Mouse (Mus musculus) testis, adult 2 months (tissue): ENCODE measurements around the gene Pde1b.

Experiments
- CTCF ChIP-seq: fragments of 200-500 bp; IDR thresholded peaks from 2 replicates; pipeline ENCODE4 v1.5.1; 2012; ENCODE audit warnings: low read depth, mild to moderate bottlenecking, inconsistent platforms, low read length, moderate library complexity; ENCODE audit not compliant: control insufficient read depth, insufficient read depth, insufficient replicate concordance
- POLR2A ChIP-seq: fragments of 200-500 bp; IDR thresholded peaks from 2 replicates; pipeline ENCODE4 v1.6.1; 2012; ENCODE audit warnings: low read depth, mild to moderate bottlenecking, inconsistent platforms, low read length, moderate library complexity; ENCODE audit not compliant: control insufficient read depth

- TF ChIP-seq CTCF = no peak
- TF ChIP-seq POLR2A = no peak
Observed at GRCm38 (mm10) chr15:103523156-103523555, 20.3 kb downstream of the Pde1b start.
